Mouse (Mus musculus): ENCODE measurements around the gene Dennd4b. TPM values are rescaled to one million over a fixed set of nuclear protein-coding genes. Genes with fewer than 3 reads are reported as not detected.
"Not testable (repeated sequence)": the region's sequence is repeated elsewhere in the genome, so short reads cannot be mapped to it uniquely, and the experiment has no call there.

Gene Dennd4b
- 30.8 and 38.1 TPM in 2 replicates for total RNA-seq (2015)
- total RNA-seq (2017) = 20.0 and 21.2 TPM in 2 replicates

GRCm38 (mm10) chr3:90265034-90265931, at the start of gene Dennd4b:
Dennd4b (plus strand) TSS chr3:90265185.
- peak; percentile 70 for ATAC-seq (ENCODE audit: poor library complexity, severe bottlenecking)

GRCm38 (mm10) chr3:90215825-90216380, 49.1 kb upstream of the Dennd4b start:
- no peak for ATAC-seq (ENCODE audit: poor library complexity, severe bottlenecking)

- peak; percentile 80 for ATAC-seq (ENCODE audit: poor library complexity, severe bottlenecking)
Observed at GRCm38 (mm10) chr3:90220088-90220487, 44.9 kb upstream of the Dennd4b start.

GRCm38 (mm10) chr3:90220531-90220951, 44.4 kb upstream of the Dennd4b start:
- peak; percentile 59 for ATAC-seq (ENCODE audit: poor library complexity, severe bottlenecking)

GRCm38 (mm10) chr3:90221123-90221522, 43.9 kb upstream of the Dennd4b start:
- ATAC-seq (ENCODE audit: poor library complexity, severe bottlenecking) = no peak

- no peak for ATAC-seq (ENCODE audit: poor library complexity, severe bottlenecking)
Observed at GRCm38 (mm10) chr3:90222455-90222854, 42.5 kb upstream of the Dennd4b start.

GRCm38 (mm10) chr3:90222941-90223340, 42.0 kb upstream of the Dennd4b start:
- ATAC-seq (ENCODE audit: poor library complexity, severe bottlenecking) = no peak

GRCm38 (mm10) chr3:90224331-90224730, 40.7 kb upstream of the Dennd4b start:
- ATAC-seq (ENCODE audit: poor library complexity, severe bottlenecking) = no peak

- ATAC-seq (ENCODE audit: poor library complexity, severe bottlenecking) = peak; percentile 50
Observed at GRCm38 (mm10) chr3:90231075-90231474, 33.9 kb upstream of the Dennd4b start.

GRCm38 (mm10) chr3:90231507-90232333, 33.3 kb upstream of the Dennd4b start, which contains the start of gene Jtb:
Jtb (plus strand) TSS chr3:90231597.
- peak; percentile 99 for ATAC-seq (ENCODE audit: poor library complexity, severe bottlenecking)

- ATAC-seq (ENCODE audit: poor library complexity, severe bottlenecking) = 0 out of 2 replicates have a peak, but pooled peaks have one; percentile 18
Observed at GRCm38 (mm10) chr3:90241251-90241650, 23.7 kb upstream of the Dennd4b start.

GRCm38 (mm10) chr3:90241669-90242358, 23.2 kb upstream of the Dennd4b start:
- 0 out of 2 replicates have a peak, but pooled peaks have one; percentile 12 for ATAC-seq (ENCODE audit: poor library complexity, severe bottlenecking)

- no peak for ATAC-seq (ENCODE audit: poor library complexity, severe bottlenecking)
Observed at GRCm38 (mm10) chr3:90242984-90243775, 21.8 kb upstream of the Dennd4b start, which contains the start of gene Creb3l4. Creb3l4 (minus strand) TSS chr3:90243512.

- no peak for ATAC-seq (ENCODE audit: poor library complexity, severe bottlenecking)
Observed at GRCm38 (mm10) chr3:90245406-90245805, 19.6 kb upstream of the Dennd4b start.

GRCm38 (mm10) chr3:90247630-90247959, 17.4 kb upstream of the Dennd4b start:
- ATAC-seq (ENCODE audit: poor library complexity, severe bottlenecking) = no peak

- ATAC-seq (ENCODE audit: poor library complexity, severe bottlenecking) = peak; percentile 96
Observed at GRCm38 (mm10) chr3:90247960-90248745, 16.8 kb upstream of the Dennd4b start, which contains the start of gene Slc39a1. Slc39a1 (plus strand) TSS chr3:90248172.

GRCm38 (mm10) chr3:90248746-90249100, 16.3 kb upstream of the Dennd4b start:
- peak; percentile 41 for ATAC-seq (ENCODE audit: poor library complexity, severe bottlenecking)

GRCm38 (mm10) chr3:90250791-90251190, 14.2 kb upstream of the Dennd4b start:
- ATAC-seq (ENCODE audit: poor library complexity, severe bottlenecking) = no peak

- not testable (repeated sequence) for ATAC-seq (ENCODE audit: poor library complexity, severe bottlenecking)
Observed at GRCm38 (mm10) chr3:90251731-90252226, 13.2 kb upstream of the Dennd4b start.
